Mouse (Mus musculus): ENCODE results near the gene 2310034C09Rik.

DNA sequence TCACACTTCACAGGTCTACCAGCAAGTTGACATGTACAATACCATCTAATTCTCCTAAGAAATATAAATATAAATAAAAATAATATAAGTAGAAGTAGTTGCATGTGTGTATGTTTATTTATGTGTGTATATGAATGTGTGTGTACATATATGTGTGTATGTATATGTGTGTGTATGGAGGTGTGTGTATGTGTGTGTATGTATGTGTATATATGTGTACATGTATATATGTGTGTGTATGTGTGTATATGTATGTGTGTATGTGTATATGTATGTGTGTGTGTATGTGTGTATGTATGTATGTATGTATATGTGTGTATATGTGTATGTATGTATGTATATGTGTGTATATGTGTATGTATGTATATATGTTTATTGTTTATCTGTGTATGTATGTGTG is 42.1 kb upstream of the 2310034C09Rik start:
- TF ChIP-seq CTCF (IDR thresholded peaks at IDR 0.05; ENCODE audit: low read depth): no peak
- TF ChIP-seq EP300 (optimal IDR thresholded peaks at IDR 0.05): no peak

Data from stomach, postnatal 0 days (tissue).